Mouse (Mus musculus): ENCODE data around the gene Gm17409. TPM values are rescaled to one million over a fixed set of nuclear protein-coding genes. Genes with fewer than 3 reads are reported as not detected.

Gene Gm17409
- polyA plus RNA-seq, 1 experiment from 2014 or later = not detected

DNA sequence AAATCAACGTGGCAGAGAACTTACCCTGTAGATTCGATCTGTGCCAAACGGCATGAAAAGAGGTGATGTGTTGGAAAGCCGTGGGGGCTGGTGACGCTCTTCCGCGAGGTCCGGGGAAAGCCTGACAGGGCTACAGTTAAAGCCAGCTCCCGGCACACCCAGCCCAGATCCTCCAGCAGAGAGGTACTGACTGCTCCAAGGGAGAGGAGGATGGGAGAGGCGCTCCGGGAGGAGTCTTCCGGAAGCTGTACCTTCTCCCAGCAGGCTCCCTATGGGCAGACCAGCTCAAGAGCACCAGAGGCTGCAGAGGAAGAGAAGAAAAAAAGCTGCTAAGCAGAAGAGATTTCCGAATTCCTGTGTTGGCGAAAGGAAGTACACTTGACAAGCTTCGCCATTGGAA, 46.1 kb downstream of the Gm17409 start:
- H3K4me3 ChIP-seq = no peak overlapping the region
- DNase-seq (ENCODE audit: low spot score) = no peak
- WGBS = 36% methylated on average over 15 of the region's 15 CpGs
- H3K4me1 ChIP-seq = peaks cover 23% of the 10 kb centered on the region; the same call in 1 of the 2 replicates
- no peaks in the 10 kb centered on the region for H3K9me3 ChIP-seq
- H3K36me3 ChIP-seq (replicated peaks) = peaks cover 4% of the 10 kb centered on the region; the same call in 1 of the 2 replicates
- no peaks in the 10 kb centered on the region for H3K27me3 ChIP-seq (replicated peaks; ENCODE audit: low read depth, poor library complexity, severe bottlenecking)
- no peak overlapping the region for H3K27ac ChIP-seq (replicated peaks)

GRCm38 (mm10) chr2:58516920-58517319, 47.0 kb downstream of the Gm17409 start:
- H3K36me3 ChIP-seq (replicated peaks) = peaks cover 4% of the 10 kb centered on the region; the same call in 1 of the 2 replicates
- WGBS = 68% methylated on average over 6 of the region's 6 CpGs
- no peak for DNase-seq (ENCODE audit: low spot score)
- no peak overlapping the region for H3K4me3 ChIP-seq
- no peaks in the 10 kb centered on the region for H3K27me3 ChIP-seq (replicated peaks; ENCODE audit: low read depth, poor library complexity, severe bottlenecking)
- no peaks in the 10 kb centered on the region for H3K9me3 ChIP-seq
- H3K4me1 ChIP-seq = peaks cover 23% of the 10 kb centered on the region; the same call in 1 of the 2 replicates
- no peak overlapping the region for H3K27ac ChIP-seq (replicated peaks)

- DNase-seq (ENCODE audit: low spot score) = no peak
- H3K27me3 ChIP-seq (replicated peaks; ENCODE audit: low read depth, poor library complexity, severe bottlenecking) = no peaks in the 10 kb centered on the region
- no peaks in the 10 kb centered on the region for H3K9me3 ChIP-seq
- no peak overlapping the region for H3K27ac ChIP-seq (replicated peaks)
- H3K4me1 ChIP-seq = peaks cover 25% of the 10 kb centered on the region; the same call in 1 of the 2 replicates
- peaks cover 4% of the 10 kb centered on the region; the same call in 1 of the 2 replicates for H3K36me3 ChIP-seq (replicated peaks)
- H3K4me3 ChIP-seq = no peak overlapping the region
- 84% methylated on average over 1 of the region's 1 CpGs for WGBS
Observed at GRCm38 (mm10) chr2:58518517-58518916, 48.6 kb downstream of the Gm17409 start.

Other genes with a start within 250 kb of the Gm17409 start
- gene Acvr1c, start 112.2 kb upstream of the Gm17409 start, polyA plus RNA-seq (2016; fragmentation: Nextera tagmentation; extraction: Ambion mirVana) = 0.32 and 0.52 TPM in 2 replicates
- gene Acvr1, start 97.0 kb downstream of the Gm17409 start, polyA plus RNA-seq (2016; fragmentation: Nextera tagmentation; extraction: Ambion mirVana) = 3.7 and 4.3 TPM in 2 replicates
- 4.6 and 6.3 TPM in 2 replicates for gene Upp2, start 97.2 kb downstream of the Gm17409 start, polyA plus RNA-seq (2016; fragmentation: Nextera tagmentation; extraction: Ambion mirVana)

All from embryonic facial prominence, embryonic 10.5 days (tissue).